Mouse (Mus musculus): Measurements from ENCODE around the gene Gm28374. TPM values are rescaled to one million over a fixed set of nuclear protein-coding genes. Genes with fewer than 3 reads are reported as not detected.

Gene Gm28374
- total and polyA plus RNA-seq, 2 experiments from 2014 or later = 0.57 TPM; not detected in 1

- Histone ChIP-seq H3K9ac (no peak overlapping the region), H3K4me1 (ENCODE audit: insufficient read depth) (peaks cover 5% of the 10 kb centered on the region; the same call in 1 of the 2 replicates), H3K9me3 (ENCODE audit: low read length) (no peaks in the 10 kb centered on the region), H3K36me3 (ENCODE audit: insufficient read depth) (no peaks in the 10 kb centered on the region; the same call in 1 of the 2 replicates), H3K4me3 (ENCODE audit: low read depth, low read length) (no peak overlapping the region), H3K27me3 (ENCODE audit: insufficient read depth, low read length) (no peaks in the 10 kb centered on the region), H3K27ac (ENCODE audit: low read depth, low read length) (no peak overlapping the region), H3K4me2 (ENCODE audit: low read depth) (no peak overlapping the region)
- no peak for TF ChIP-seq CTCF (IDR thresholded peaks at IDR 0.05; ENCODE audit: low read depth)
- ATAC-seq (no peak), DNase-seq (no peak)
- 93% methylated on average over 13 of the region's 13 CpGs for WGBS
Measured at GRCm38 (mm10) chr19:6088841-6089240, 6.8 kb upstream of the Gm28374 start.

- TF ChIP-seq CTCF (IDR thresholded peaks at IDR 0.05; ENCODE audit: low read depth) = no peak
- WGBS = 1% methylated on average over 17 of the region's 17 CpGs
- DNase-seq (peak; percentile 48), ATAC-seq (peak; percentile 52)
- H3K4me1 ChIP-seq (ENCODE audit: insufficient read depth) = peaks cover 8% of the 10 kb centered on the region; the same call in 1 of the 2 replicates
- H3K9me3 ChIP-seq (ENCODE audit: low read length) = no peaks in the 10 kb centered on the region
- H3K4me2 ChIP-seq (ENCODE audit: low read depth) = peak overlapping the region; percentile 90
- peak overlapping the region; percentile 81 for H3K4me3 ChIP-seq (ENCODE audit: low read depth, low read length)
- no peak overlapping the region for H3K27ac ChIP-seq (ENCODE audit: low read depth, low read length)
- H3K36me3 ChIP-seq (ENCODE audit: insufficient read depth) = peaks cover 28% of the 10 kb centered on the region
- H3K27me3 ChIP-seq (ENCODE audit: insufficient read depth, low read length) = no peaks in the 10 kb centered on the region
- no peak overlapping the region for H3K9ac ChIP-seq
Measured at GRCm38 (mm10) chr19:6085417-6085879, 3.4 kb upstream of the Gm28374 start.

GRCm38 (mm10) chr19:6084478-6085248 is 2.6 kb upstream of the Gm28374 start, which contains the start of the genes Zfpl1 and Cdca5:
Zfpl1 (minus strand) TSS chr19:6084956.
Cdca5 (plus strand) TSS chr19:6084983.
- Histone ChIP-seq H3K9ac (peak within 1 kb of the TSS; percentile 69), H3K27ac (ENCODE audit: low read depth, low read length) (peak within 1 kb of the TSS; percentile 67), H3K27me3 (ENCODE audit: insufficient read depth, low read length) (no peaks in the 10 kb centered on the region), H3K36me3 (ENCODE audit: insufficient read depth) (peaks cover 36% of the 10 kb centered on the region), H3K4me2 (ENCODE audit: low read depth) (peak within 1 kb of the TSS; percentile 90), H3K4me1 (ENCODE audit: insufficient read depth) (peaks cover 8% of the 10 kb centered on the region; the same call in 1 of the 2 replicates), H3K9me3 (ENCODE audit: low read length) (no peaks in the 10 kb centered on the region), H3K4me3 (ENCODE audit: low read depth, low read length) (peak within 1 kb of the TSS; percentile 81)
- TF ChIP-seq CTCF (IDR thresholded peaks at IDR 0.05; ENCODE audit: low read depth) = no peak
- 1% methylated on average over 58 of the region's 58 CpGs for WGBS
- ATAC-seq (peak; percentile 96), DNase-seq (peak; percentile 99)

- no peak within 1 kb of the TSS for H3K4me3 ChIP-seq (ENCODE audit: low read depth, low read length)
- no peak within 1 kb of the TSS for H3K27ac ChIP-seq (ENCODE audit: low read depth, low read length)
- peaks cover 41% of the 10 kb centered on the region for H3K36me3 ChIP-seq (ENCODE audit: insufficient read depth)
- no peak within 1 kb of the TSS for H3K9ac ChIP-seq
- H3K4me1 ChIP-seq (ENCODE audit: insufficient read depth) = peaks cover 15% of the 10 kb centered on the region; the same call in 1 of the 2 replicates
- no peak for DNase-seq
- ATAC-seq = no peak
- no peaks in the 10 kb centered on the region for H3K27me3 ChIP-seq (ENCODE audit: insufficient read depth, low read length)
- no peak for TF ChIP-seq CTCF (IDR thresholded peaks at IDR 0.05; ENCODE audit: low read depth)
- 92% methylated on average over 12 of the region's 12 CpGs for WGBS
- no peaks in the 10 kb centered on the region for H3K9me3 ChIP-seq (ENCODE audit: low read length)
- H3K4me2 ChIP-seq (ENCODE audit: low read depth) = no peak within 1 kb of the TSS
Measured at GRCm38 (mm10) chr19:6079983-6080480, 2.0 kb downstream of the Gm28374 start, which contains the start of gene Tmem262. Tmem262 (plus strand) TSS chr19:6080033.

- H3K36me3 ChIP-seq (ENCODE audit: insufficient read depth) = peaks cover 34% of the 10 kb centered on the region
- under 1% methylated on average over 33 of the region's 33 CpGs for WGBS
- peak within 1 kb of the TSS; percentile 68 for H3K9ac ChIP-seq
- peak within 1 kb of the TSS; percentile 80 for H3K27ac ChIP-seq (ENCODE audit: low read depth, low read length)
- peaks cover 7% of the 10 kb centered on the region; the same call in 1 of the 2 replicates for H3K4me1 ChIP-seq (ENCODE audit: insufficient read depth)
- H3K4me3 ChIP-seq (ENCODE audit: low read depth, low read length) = peak within 1 kb of the TSS; percentile 60
- ATAC-seq = peak; percentile 96
- no peak for TF ChIP-seq CTCF (IDR thresholded peaks at IDR 0.05; ENCODE audit: low read depth)
- no peaks in the 10 kb centered on the region for H3K9me3 ChIP-seq (ENCODE audit: low read length)
- peak within 1 kb of the TSS; percentile 75 for H3K4me2 ChIP-seq (ENCODE audit: low read depth)
- H3K27me3 ChIP-seq (ENCODE audit: insufficient read depth, low read length) = no peaks in the 10 kb centered on the region
- DNase-seq = peak; percentile 93
Measured at GRCm38 (mm10) chr19:6076564-6077393, 5.3 kb downstream of the Gm28374 start, which contains the start of gene Vps51. Vps51 (minus strand) TSS chr19:6077231.

- H3K27me3 ChIP-seq (ENCODE audit: insufficient read depth, low read length) = no peaks in the 10 kb centered on the region
- no peak overlapping the region for H3K9ac ChIP-seq
- WGBS = 92% methylated on average over 5 of the region's 5 CpGs
- no peak for TF ChIP-seq CTCF (IDR thresholded peaks at IDR 0.05; ENCODE audit: low read depth)
- ATAC-seq (no peak), DNase-seq (no peak)
- peaks cover 7% of the 10 kb centered on the region; the same call in 1 of the 2 replicates for H3K4me1 ChIP-seq (ENCODE audit: insufficient read depth)
- no peaks in the 10 kb centered on the region for H3K9me3 ChIP-seq (ENCODE audit: low read length)
- H3K4me3 ChIP-seq (ENCODE audit: low read depth, low read length) = no peak overlapping the region
- H3K4me2 ChIP-seq (ENCODE audit: low read depth) = no peak overlapping the region
- peaks cover 39% of the 10 kb centered on the region for H3K36me3 ChIP-seq (ENCODE audit: insufficient read depth)
- no peak overlapping the region for H3K27ac ChIP-seq (ENCODE audit: low read depth, low read length)
Measured at GRCm38 (mm10) chr19:6073889-6074288, 8.2 kb downstream of the Gm28374 start.
